Mouse (Mus musculus) embryo, embryonic 10.5 days (tissue): ENCODE data around the gene Erbb3.

Source experiments
- DNase-seq: peaks from one replicate; pipeline ENCODE4 v3.0.0-alpha.2; 2015; ENCODE audit warnings: low spot score

Gene Erbb3

DNA sequence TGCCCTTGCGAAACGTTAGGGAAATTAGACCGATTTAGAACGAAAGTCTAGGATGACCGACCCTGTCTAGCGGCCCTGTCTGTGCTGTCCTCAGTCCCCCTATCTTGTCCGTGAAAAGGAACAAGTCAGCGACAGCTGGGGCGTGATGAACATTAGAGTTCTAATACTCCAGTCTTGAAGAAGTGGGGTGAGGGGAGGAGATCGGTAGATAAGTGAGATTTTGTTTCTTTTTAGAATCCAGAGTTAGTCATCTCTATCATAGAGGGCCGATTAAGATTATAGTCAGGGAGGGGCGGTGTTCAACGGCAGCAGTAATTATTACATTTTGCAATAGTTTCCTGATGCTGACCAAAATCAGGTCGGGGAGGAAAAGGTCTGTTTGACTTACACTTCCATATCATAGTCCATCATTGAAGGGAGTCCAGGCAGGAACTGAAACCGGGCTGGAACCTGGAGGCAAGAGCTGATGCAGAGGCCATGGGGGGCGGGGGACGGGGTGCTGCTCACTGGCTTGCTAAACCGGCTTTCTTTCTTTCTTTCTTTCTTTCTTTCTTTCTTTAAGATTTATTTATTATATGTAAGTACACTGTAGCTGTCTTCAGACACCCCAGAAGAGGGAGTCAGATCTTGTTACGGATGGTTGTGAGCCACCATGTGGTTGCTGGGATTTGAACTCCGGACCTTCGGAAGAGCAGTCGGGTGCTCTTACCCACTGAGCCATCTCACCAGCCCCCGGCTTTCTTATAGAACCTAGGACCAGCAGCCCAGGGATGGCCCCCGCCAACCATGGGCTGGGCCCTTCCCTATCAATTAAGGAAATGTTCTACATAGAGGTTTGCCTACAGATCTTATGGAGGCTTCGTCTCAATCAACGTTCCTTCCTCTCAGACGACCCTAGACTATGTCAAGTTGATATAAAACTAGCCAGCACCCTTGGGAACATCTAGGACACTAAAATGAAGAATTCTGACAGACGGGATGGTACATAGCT lies 62.8 kb downstream of the Erbb3 start:
- DNase-seq, result no peak

GRCm38 (mm10) chr10:128525671-128526308 lies 63.7 kb downstream of the Erbb3 start, which contains the start of gene Esyt1:
Gene Esyt1 (minus strand): TSS chr10:128525871.
- peak; percentile 99 for DNase-seq

DNA sequence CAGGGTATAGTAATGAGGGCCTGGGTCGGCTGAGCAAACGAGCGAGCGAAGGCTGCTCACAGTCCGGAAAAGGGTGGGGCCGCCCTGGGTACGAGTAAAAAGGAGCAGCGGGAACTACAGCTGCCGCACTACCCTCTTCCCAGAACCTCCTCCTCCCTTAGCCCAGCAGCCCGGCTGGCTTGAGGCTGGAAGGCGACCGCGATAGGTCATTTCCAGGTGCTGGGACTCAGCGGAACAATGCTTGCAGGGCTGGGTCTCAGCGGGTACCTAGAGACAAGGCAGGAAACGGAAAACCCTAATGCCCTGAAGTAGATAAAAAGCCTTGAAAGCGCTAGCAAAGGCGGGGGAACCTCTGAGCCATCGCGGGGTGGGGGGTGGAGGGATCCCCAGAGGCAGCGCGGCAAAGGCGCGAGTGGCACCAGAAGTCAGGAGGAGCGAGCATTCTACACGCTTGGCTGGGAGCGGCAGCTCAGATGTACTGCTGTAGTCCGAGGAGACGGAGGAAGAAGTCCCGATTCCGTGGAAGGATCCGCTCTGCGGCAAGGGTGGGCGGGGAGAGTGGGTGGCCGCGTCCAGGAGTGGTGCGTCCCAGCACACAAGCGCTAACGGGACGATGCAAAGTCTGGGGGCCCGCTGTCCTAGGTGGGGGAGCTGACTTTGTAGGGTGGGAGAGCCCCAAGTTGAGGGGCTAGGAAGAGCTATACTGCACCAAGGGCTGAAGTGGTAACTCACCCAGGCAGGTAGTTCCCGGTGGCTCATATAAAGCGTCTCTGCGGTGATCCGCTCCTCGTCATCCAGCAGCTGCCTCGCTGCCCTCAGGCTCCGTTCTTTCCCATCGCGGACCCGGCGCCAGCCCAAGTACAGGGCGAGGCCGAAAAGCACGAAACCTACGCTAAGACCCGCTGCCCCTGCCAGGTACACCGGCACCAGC lies 64.5 kb downstream of the Erbb3 start:
- DNase-seq, result peak; percentile 74

GRCm38 (mm10) chr10:128524111-128524731 lies 65.2 kb downstream of the Erbb3 start:
- peak; percentile 49 for DNase-seq

DNA sequence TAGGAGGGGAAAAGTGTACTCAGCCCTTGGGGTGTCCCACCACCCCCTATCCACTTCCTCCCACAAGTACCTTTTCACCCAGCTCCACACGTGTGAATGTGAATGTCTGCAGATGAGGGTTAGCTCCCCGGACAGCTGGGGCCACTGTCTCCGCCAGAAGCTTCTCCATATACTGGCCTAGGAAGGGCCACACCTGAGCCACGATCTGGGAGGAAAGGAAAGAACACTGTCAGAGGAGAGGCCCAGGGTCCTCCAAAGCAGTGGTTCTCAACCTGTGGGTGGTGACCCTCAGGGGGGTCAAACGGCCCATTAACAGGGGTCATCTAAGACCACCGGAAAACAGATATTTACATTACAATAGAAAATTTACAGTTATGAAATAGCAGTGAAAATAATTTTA lies 67.1 kb downstream of the Erbb3 start:
- no peak for DNase-seq

GRCm38 (mm10) chr10:128520591-128520990 lies 68.9 kb downstream of the Erbb3 start:
- DNase-seq, result no peak

DNA sequence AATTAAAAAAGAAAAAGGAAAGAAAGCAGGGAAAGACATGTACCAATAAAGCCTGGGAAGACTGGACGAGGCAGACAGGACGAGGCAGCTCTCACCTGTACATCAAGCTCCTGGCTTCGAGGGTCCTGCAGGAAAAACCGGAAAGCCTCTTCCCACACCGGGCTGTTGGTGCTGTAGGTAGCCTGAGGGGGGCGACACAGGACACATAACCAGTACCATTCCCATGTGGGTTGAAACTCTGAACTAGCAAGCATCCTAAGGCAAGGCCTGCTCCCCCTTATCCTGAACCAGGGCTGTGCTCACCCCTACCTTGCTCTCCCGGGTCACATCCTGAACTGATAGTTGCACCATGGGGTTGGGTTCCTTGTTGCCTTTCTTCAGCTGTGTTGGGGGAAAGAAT lies 70.6 kb downstream of the Erbb3 start:
- peak; percentile 38 for DNase-seq
